Mouse (Mus musculus): ENCODE measurements at regions not wholly inside any gene's neighbourhood (a gene's known extent, or its start where the extent isn't known, plus 50 kb on each side); places are given as distances from the start of the nearest gene placed in this dataset.

- TF ChIP-seq CTCF (IDR thresholded peaks at IDR 0.05; ENCODE audit: insufficient read depth, low read length) (no peak), POLR2A (IDR thresholded peaks at IDR 0.05; ENCODE audit: borderline replicate concordance, extremely low read depth, low read depth, low read length) (no peak)
Measured at GRCm38 (mm10) chr3:37817434-37817805, 93.1 kb upstream of the Gm5148 start.

All from lung, adult 2 months (tissue).